Mouse (Mus musculus): ENCODE results near the gene Ildr2.

Gene Ildr2

GRCm38 (mm10) chr1:166281836-166282235 is 27.9 kb downstream of the Ildr2 start:
- in situ Hi-C loops (cut with MboI; ENCODE audit: low pct_unique_long_range_greater_than_20kb in 1 of 2, low sequenced_read_pairs in 2 of 2, unreplicated experiment in 1 of 2), result no loop called here

DNA sequence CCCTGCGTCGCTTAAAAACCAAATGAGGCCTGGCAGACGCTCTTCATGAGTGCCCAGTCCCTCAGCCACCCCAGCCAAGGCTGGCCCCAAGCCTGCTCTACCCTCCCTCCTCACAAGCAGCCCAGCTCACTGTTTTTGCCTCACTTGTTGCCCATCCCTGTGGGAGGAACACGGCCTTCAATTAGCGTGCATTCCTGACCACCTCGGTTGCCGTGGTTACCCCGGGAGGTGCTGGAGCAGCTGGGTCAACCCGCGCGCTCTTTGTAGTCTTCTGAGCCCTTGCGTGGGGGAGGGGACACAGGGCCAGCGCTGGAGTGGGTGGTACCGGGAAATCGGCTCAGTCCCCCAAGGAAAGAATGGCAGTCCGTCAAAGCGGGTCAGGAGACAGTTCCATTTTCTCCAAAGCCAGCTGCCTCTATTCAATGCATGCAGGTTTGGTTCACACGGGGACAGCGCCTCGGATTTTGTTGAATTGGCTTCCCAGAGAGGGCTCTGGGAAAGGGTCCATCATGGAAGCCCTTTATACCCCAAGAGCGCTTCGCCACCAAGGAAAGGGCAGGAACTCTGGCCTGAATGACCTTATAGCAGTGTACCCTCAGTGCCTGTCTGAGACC is 28.8 kb downstream of the Ildr2 start:
- in situ Hi-C loops (cut with MboI; ENCODE audit: low pct_unique_long_range_greater_than_20kb in 1 of 2, low sequenced_read_pairs in 2 of 2, unreplicated experiment in 1 of 2), result no loop called here

- in situ Hi-C loops (cut with MboI; ENCODE audit: low pct_unique_long_range_greater_than_20kb in 1 of 2, low sequenced_read_pairs in 2 of 2, unreplicated experiment in 1 of 2), result no loop called here
These were observed 29.5 kb downstream of the Ildr2 start for GRCm38 (mm10) chr1:166283451-166283850.

GRCm38 (mm10) chr1:166284390-166284789 is 30.5 kb downstream of the Ildr2 start:
- in situ Hi-C loops (cut with MboI; ENCODE audit: low pct_unique_long_range_greater_than_20kb in 1 of 2, low sequenced_read_pairs in 2 of 2, unreplicated experiment in 1 of 2), result no loop called here

GRCm38 (mm10) chr1:166286231-166286630 is 32.3 kb downstream of the Ildr2 start:
- in situ Hi-C loops (cut with MboI; ENCODE audit: low pct_unique_long_range_greater_than_20kb in 1 of 2, low sequenced_read_pairs in 2 of 2, unreplicated experiment in 1 of 2), result no loop called here

DNA sequence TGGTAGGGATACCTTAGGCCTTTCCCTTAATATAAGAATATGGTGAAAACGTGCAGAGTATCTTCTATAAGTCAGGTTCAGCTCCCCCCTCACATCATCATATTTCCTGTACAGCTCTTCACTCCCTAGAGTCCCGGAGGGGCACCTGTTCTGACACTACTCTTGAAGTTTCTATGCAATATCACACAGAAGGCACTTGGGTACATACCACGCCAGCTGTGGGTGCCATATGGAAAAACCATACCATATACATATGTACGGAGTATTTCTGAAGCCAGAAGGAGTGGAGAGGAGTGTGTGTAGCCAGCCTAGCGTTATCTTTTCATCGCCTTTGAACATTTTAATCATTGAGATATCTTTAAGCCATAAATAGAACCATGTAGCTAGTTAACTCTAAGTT is 36.6 kb downstream of the Ildr2 start:
- in situ Hi-C loops (cut with MboI; ENCODE audit: low pct_unique_long_range_greater_than_20kb in 1 of 2, low sequenced_read_pairs in 2 of 2, unreplicated experiment in 1 of 2), result no loop called here

GRCm38 (mm10) chr1:166293086-166293485 is 39.1 kb downstream of the Ildr2 start:
- in situ Hi-C loops (cut with MboI; ENCODE audit: low pct_unique_long_range_greater_than_20kb in 1 of 2, low sequenced_read_pairs in 2 of 2, unreplicated experiment in 1 of 2), result no loop called here

- in situ Hi-C loops (cut with MboI; ENCODE audit: low pct_unique_long_range_greater_than_20kb in 1 of 2, low sequenced_read_pairs in 2 of 2, unreplicated experiment in 1 of 2), result no loop called here
These were observed 41.6 kb downstream of the Ildr2 start for GRCm38 (mm10) chr1:166295548-166295947.

DNA sequence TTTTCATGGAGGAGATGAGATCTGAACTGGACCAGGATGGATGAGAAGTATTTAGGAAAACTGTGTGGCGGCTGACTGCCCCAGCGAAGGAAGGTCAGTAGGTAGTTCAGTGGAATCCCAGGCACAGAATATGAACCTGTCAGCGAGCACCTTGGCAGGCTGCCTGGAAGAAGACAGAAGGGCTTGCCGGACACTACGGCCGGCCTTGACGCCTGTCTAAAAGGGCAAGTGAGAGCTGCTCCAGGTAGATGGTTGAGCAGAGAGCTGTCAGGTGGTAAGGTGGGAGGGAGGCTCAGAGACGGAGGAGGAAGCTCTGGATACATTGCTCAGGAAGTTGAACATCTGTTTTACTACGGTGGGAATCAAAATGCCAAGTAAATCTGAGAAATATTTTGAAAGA is 42.4 kb downstream of the Ildr2 start:
- in situ Hi-C loops (cut with MboI; ENCODE audit: low pct_unique_long_range_greater_than_20kb in 1 of 2, low sequenced_read_pairs in 2 of 2, unreplicated experiment in 1 of 2), result no loop called here

GRCm38 (mm10) chr1:166296971-166297370 is 43.0 kb downstream of the Ildr2 start:
- in situ Hi-C loops (cut with MboI; ENCODE audit: low pct_unique_long_range_greater_than_20kb in 1 of 2, low sequenced_read_pairs in 2 of 2, unreplicated experiment in 1 of 2), result no loop called here

- in situ Hi-C loops (cut with MboI; ENCODE audit: low pct_unique_long_range_greater_than_20kb in 1 of 2, low sequenced_read_pairs in 2 of 2, unreplicated experiment in 1 of 2), result no loop called here
These were observed 43.7 kb downstream of the Ildr2 start for GRCm38 (mm10) chr1:166297499-166298111.

- in situ Hi-C loops (cut with MboI; ENCODE audit: low pct_unique_long_range_greater_than_20kb in 1 of 2, low sequenced_read_pairs in 2 of 2, unreplicated experiment in 1 of 2), result no loop called here
These were observed 44.9 kb downstream of the Ildr2 start for GRCm38 (mm10) chr1:166298884-166299283.

DNA sequence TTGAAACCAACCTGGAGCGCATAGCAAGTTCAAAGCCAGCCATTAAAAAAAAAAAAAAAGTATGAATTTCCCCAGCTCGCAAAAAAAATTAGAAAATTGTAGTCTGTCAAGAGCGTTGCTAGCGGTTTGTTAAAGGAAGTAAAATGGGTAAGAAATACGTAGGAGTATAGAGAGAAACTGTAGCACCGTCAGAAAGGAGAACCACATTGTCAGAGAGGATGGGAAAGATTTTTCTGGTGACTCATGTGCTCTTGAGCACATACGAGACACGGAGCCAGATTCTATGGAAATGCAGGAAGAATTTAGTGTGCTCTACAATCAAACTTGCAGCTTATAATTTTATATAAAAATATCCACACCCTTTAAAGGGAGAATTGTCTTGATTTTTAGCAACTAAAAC is 45.9 kb downstream of the Ildr2 start:
- in situ Hi-C loops (cut with MboI; ENCODE audit: low pct_unique_long_range_greater_than_20kb in 1 of 2, low sequenced_read_pairs in 2 of 2, unreplicated experiment in 1 of 2), result loop anchor here in 1 of 2 experiments (25.0 kb wide), 1 partner anchor 513 kb away; the partner anchor contains the start of gene Cd247

DNA sequence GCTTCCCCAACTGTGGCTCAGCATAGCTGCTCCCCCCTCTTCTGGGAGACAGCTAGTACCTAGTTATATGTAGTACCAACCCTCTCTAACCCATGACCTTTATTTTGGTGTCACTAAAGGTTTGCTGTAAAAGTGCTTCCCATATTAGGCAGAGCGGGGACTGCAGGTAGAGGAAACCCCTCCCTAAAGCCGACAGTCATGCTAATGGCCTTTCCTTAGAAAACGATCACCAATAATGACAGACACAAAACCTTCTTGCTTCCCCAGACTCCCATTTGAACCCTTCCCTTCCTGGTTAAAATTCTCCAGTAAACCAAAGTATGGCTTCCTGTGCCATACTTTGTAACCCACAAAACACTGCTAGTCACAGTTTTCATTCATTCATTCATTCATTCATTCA is 46.6 kb downstream of the Ildr2 start:
- in situ Hi-C loops (cut with MboI; ENCODE audit: low pct_unique_long_range_greater_than_20kb in 1 of 2, low sequenced_read_pairs in 2 of 2, unreplicated experiment in 1 of 2), result loop anchor here in 1 of 2 experiments (25.0 kb wide), 1 partner anchor 513 kb away; the partner anchor contains the start of gene Cd247

DNA sequence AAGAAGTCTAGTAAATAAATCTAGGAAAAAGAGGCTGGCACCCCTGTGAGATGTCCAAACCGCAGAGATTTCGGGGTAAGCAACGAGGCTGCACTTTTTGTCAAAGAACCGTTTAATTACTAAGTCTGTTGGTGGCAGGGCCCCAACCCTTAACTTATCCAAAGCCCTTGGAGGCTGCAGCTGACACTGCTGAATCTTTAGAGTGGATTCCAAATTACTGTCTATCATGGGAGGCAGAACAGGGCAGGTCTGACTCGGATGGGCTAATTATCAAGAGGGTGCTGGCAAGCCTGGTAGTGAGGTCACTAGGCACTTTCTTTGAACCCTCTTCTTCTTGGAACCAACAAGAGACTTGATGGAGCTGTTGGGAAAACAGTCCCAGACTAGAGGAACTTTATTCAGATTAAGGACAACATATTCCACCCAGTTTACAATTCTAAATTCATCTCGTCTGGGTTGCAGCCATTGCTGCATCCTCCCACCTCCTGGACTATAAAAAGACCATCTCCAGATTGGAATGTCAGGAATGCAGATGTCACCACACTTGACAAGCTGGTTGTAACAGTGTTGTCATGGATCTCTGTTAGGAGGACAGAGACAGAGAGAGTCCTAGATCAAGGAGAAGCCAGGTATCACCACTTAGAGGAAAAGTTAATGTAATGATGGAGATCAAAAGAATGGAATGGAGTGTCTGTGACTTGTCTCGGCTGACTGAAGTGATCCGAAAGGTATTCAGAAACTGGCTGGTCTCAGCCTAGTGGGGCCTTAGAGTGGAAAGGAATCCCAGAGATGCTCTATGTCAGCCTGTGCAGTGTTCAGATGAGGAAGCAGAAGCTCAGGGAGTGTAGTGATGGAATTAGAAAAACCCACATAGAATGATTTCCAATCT is 50.7 kb downstream of the Ildr2 start:
- in situ Hi-C loops (cut with MboI; ENCODE audit: low pct_unique_long_range_greater_than_20kb in 1 of 2, low sequenced_read_pairs in 2 of 2, unreplicated experiment in 1 of 2), result loop anchor here in 1 of 2 experiments (25.0 kb wide), 1 partner anchor 517 kb away; the partner anchor contains the start of gene Cd247

GRCm38 (mm10) chr1:166308471-166308850 is 54.5 kb downstream of the Ildr2 start:
- in situ Hi-C loops (cut with MboI; ENCODE audit: low pct_unique_long_range_greater_than_20kb in 1 of 2, low sequenced_read_pairs in 2 of 2, unreplicated experiment in 1 of 2), result loop anchor here in 1 of 2 experiments (25.0 kb wide), 1 partner anchor 521 kb away; the partner anchor contains the start of gene Cd247

- in situ Hi-C loops (cut with MboI; ENCODE audit: low pct_unique_long_range_greater_than_20kb in 1 of 2, low sequenced_read_pairs in 2 of 2, unreplicated experiment in 1 of 2), result loop anchor here in 1 of 2 experiments (25.0 kb wide), 1 partner anchor 522 kb away; the partner anchor contains the start of gene Cd247
These were observed 55.1 kb downstream of the Ildr2 start for GRCm38 (mm10) chr1:166308851-166309715.

GRCm38 (mm10) chr1:166311151-166311550 is 57.2 kb downstream of the Ildr2 start:
- in situ Hi-C loops (cut with MboI; ENCODE audit: low pct_unique_long_range_greater_than_20kb in 1 of 2, low sequenced_read_pairs in 2 of 2, unreplicated experiment in 1 of 2), result loop anchor here (10.0 to 25.0 kb wide), 2 partner anchors 146 to 524 kb away; partner anchors contain the start of gene Cd247 (in 1 of the 2)
